Mouse (Mus musculus): Measurements from ENCODE around the gene Ncapd3.

- no peak for TF ChIP-seq CTCF (IDR thresholded peaks at IDR 0.05; ENCODE audit: low read depth)
- no peak for TF ChIP-seq EP300 (IDR thresholded peaks at IDR 0.05; ENCODE audit: low read depth)
Measured at GRCm38 (mm10) chr9:27122076-27122475, 92.1 kb downstream of the Ncapd3 start.

Measured in liver, postnatal 0 days (tissue).